In the genomic region with DNA sequence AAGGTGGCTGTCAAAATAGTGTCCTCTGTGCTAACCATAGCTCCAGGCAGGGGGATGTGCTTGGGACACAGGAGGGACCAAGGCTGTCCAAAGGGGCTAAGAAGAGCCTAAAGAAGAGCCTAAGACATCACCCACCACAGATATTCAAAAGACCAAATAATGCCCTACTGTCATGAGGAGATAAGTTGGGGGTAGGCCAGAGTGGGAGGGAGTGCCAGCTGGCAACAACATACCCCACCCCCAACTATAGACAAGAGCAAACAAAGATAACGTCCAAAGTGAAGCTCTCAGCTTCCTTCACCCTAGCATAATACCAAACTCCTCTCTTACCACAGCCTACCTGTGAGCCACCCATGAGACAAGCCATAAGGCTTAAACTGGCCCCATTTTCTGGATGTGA, we compare ENCODE assay signal across 8 mouse cellular contexts.
DNase-seq lines count a peak whose midpoint lies in the region; ATAC-seq lines count a peak whose summit lies in the region.

No protein-coding gene starts in this region.

- H3K4me3 ChIP-seq in hindbrain, embryonic 10.5 days = no peak overlapping the region
- H3K4me3 ChIP-seq in hindbrain, embryonic 11.5 days (ENCODE audit: low read depth, low read length) = no peak overlapping the region
- H3K4me3 ChIP-seq in neural tube, embryonic 12.5 days = no peak overlapping the region
- H3K4me3 ChIP-seq in hindbrain, embryonic 15.5 days = no peak overlapping the region
- no peak overlapping the region for H3K4me3 ChIP-seq in neural tube, embryonic 15.5 days (replicated peaks)

- no peak overlapping the region for H3K9ac ChIP-seq in hindbrain, embryonic 11.5 days (ENCODE audit: low read depth, low read length)
- no peak overlapping the region for H3K9ac ChIP-seq in neural tube, embryonic 12.5 days
- no peak overlapping the region for H3K9ac ChIP-seq in hindbrain, embryonic 15.5 days
- peak overlapping the region; percentile 5; the same call in 1 of the 2 replicates for H3K9ac ChIP-seq in neural tube, embryonic 15.5 days (replicated peaks)

- peaks cover 78% of the 10 kb centered on the region for H3K4me1 ChIP-seq in hindbrain, embryonic 10.5 days (replicated peaks)
- H3K4me1 ChIP-seq in hindbrain, embryonic 11.5 days (replicated peaks; ENCODE audit: control insufficient read depth, insufficient read depth, low read length) = peaks cover 26% of the 10 kb centered on the region
- H3K4me1 ChIP-seq in neural tube, embryonic 12.5 days = peaks cover 78% of the 10 kb centered on the region
- H3K4me1 ChIP-seq in hindbrain, embryonic 15.5 days (replicated peaks) = peaks cover 87% of the 10 kb centered on the region
- H3K4me1 ChIP-seq in neural tube, embryonic 15.5 days = peaks cover 94% of the 10 kb centered on the region

- WGBS in hindbrain, embryonic 10.5 days = 56% methylated on average over 1 of the region's 1 CpGs
- WGBS in hindbrain, embryonic 11.5 days = 58% methylated on average over 1 of the region's 1 CpGs
- 46% methylated on average over 1 of the region's 1 CpGs for WGBS in neural tube, embryonic 12.5 days
- WGBS in hindbrain, embryonic 15.5 days = 31% methylated on average over 1 of the region's 1 CpGs
- 35% methylated on average over 1 of the region's 1 CpGs for WGBS in neural tube, embryonic 15.5 days

- no peaks in the 10 kb centered on the region for H3K36me3 ChIP-seq in hindbrain, embryonic 10.5 days
- no peaks in the 10 kb centered on the region for H3K36me3 ChIP-seq in hindbrain, embryonic 11.5 days (ENCODE audit: control insufficient read depth, insufficient read depth, low read length)
- no peaks in the 10 kb centered on the region for H3K36me3 ChIP-seq in neural tube, embryonic 12.5 days
- no peaks in the 10 kb centered on the region for H3K36me3 ChIP-seq in hindbrain, embryonic 15.5 days
- H3K36me3 ChIP-seq in neural tube, embryonic 15.5 days = no peaks in the 10 kb centered on the region

- no peak for DNase-seq in hindbrain, embryonic 10.5 days (ENCODE audit: low spot score)
- no peak for DNase-seq in hindbrain, embryonic 11.5 days (ENCODE audit: low spot score)
- no peak for DNase-seq in neural tube, embryonic 10.5 days (ENCODE audit: extremely low spot score, low spot score)
- DNase-seq in adrenal gland, postnatal 4 days (ENCODE audit: low spot score in 2 of 2) = no peak
- no peak for DNase-seq in layer of hippocampus, adult 18-20 months (ENCODE audit: low spot score in 2 of 2)

- H3K9me3 ChIP-seq in hindbrain, embryonic 10.5 days = no peaks in the 10 kb centered on the region
- H3K9me3 ChIP-seq in hindbrain, embryonic 11.5 days (ENCODE audit: control insufficient read depth, low read length) = no peaks in the 10 kb centered on the region
- no peaks in the 10 kb centered on the region for H3K9me3 ChIP-seq in neural tube, embryonic 12.5 days
- no peaks in the 10 kb centered on the region for H3K9me3 ChIP-seq in hindbrain, embryonic 15.5 days
- no peaks in the 10 kb centered on the region for H3K9me3 ChIP-seq in neural tube, embryonic 15.5 days (replicated peaks)

- no peak for ATAC-seq in hindbrain, embryonic 11.5 days (ENCODE audit: low FRiP score)
- ATAC-seq in neural tube, embryonic 12.5 days (ENCODE audit: low FRiP score, low read depth) = no peak; the same call in 1 of the 2 replicates
- 0 out of 2 replicates have a peak, but pooled peaks have one; percentile 0 for ATAC-seq in hindbrain, embryonic 15.5 days (ENCODE audit: low FRiP score, low read depth)
- no peak for ATAC-seq in neural tube, embryonic 15.5 days (ENCODE audit: low FRiP score)

- H3K4me2 ChIP-seq in hindbrain, embryonic 11.5 days (replicated peaks; ENCODE audit: low read depth, low read length) = no peak overlapping the region
- peak overlapping the region; percentile 26 for H3K4me2 ChIP-seq in neural tube, embryonic 12.5 days (replicated peaks)
- H3K4me2 ChIP-seq in hindbrain, embryonic 15.5 days = peak overlapping the region; percentile 34
- H3K4me2 ChIP-seq in neural tube, embryonic 15.5 days = peak overlapping the region; percentile 36

- H3K27me3 ChIP-seq in hindbrain, embryonic 10.5 days (ENCODE audit: insufficient read depth, poor library complexity, severe bottlenecking) = peaks cover 96% of the 10 kb centered on the region
- H3K27me3 ChIP-seq in hindbrain, embryonic 11.5 days (ENCODE audit: control insufficient read depth, insufficient read depth, low read length) = peaks cover 22% of the 10 kb centered on the region
- H3K27me3 ChIP-seq in neural tube, embryonic 12.5 days (replicated peaks) = peaks cover 43% of the 10 kb centered on the region
- H3K27me3 ChIP-seq in hindbrain, embryonic 15.5 days = no peaks in the 10 kb centered on the region
- H3K27me3 ChIP-seq in neural tube, embryonic 15.5 days (replicated peaks) = peaks cover 19% of the 10 kb centered on the region; the same call in 1 of the 2 replicates

- peak overlapping the region; percentile 30; the same call in 1 of the 2 replicates for H3K27ac ChIP-seq in hindbrain, embryonic 10.5 days
- H3K27ac ChIP-seq in hindbrain, embryonic 11.5 days (ENCODE audit: low read depth, low read length) = no peak overlapping the region
- H3K27ac ChIP-seq in neural tube, embryonic 12.5 days = no peak overlapping the region
- H3K27ac ChIP-seq in hindbrain, embryonic 15.5 days (replicated peaks) = peak overlapping the region; percentile 71
- H3K27ac ChIP-seq in neural tube, embryonic 15.5 days (replicated peaks) = peak overlapping the region; percentile 71

Comparison
In these comparisons a context has a peak if more than half of its experiments do, and no peak if none do; other contexts are left out.
1. H3K27ac ChIP-seq: peak in hindbrain, embryonic 10.5 days (single experiment), hindbrain, embryonic 15.5 days (single experiment) and neural tube, embryonic 15.5 days (single experiment); none in hindbrain, embryonic 11.5 days (single experiment) and neural tube, embryonic 12.5 days (single experiment).